Mouse (Mus musculus): ENCODE measurements around the gene Gm4869. TPM values are rescaled to one million over a fixed set of nuclear protein-coding genes. Genes with fewer than 3 reads are reported as not detected.
A peak's percentile ranks its signal among the peaks of the same experiment; 100 is the strongest.
"Not testable (repeated sequence)": the region's sequence is repeated elsewhere in the genome, so short reads cannot be mapped to it uniquely, and the experiment has no call there.

Gene Gm4869
- total and polyA plus RNA-seq, 2 experiments from 2014 or later = not detected

DNA sequence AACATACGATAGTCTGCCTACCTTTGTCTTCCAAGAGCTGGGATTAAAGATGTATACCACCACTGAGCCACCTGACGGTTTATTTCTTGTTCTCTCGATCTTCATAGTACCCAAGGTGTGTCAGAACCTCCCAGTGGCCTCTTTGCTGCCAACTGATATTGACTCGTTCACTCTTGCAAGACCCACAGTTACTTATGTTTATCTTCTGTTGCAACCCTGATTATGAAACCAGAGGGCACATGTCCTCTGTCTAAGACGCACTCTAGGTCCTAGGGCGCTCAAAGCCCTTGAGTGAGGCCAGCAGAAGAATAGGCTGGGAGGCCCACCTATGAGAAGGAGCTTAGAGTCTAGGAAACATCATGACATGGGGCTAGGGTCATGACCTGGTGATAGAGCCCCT is 55.3 kb downstream of the Gm4869 start:
- no peak overlapping the region for H3K9ac ChIP-seq (replicated peaks; ENCODE audit: low read depth, low read length)
- no peak for TF ChIP-seq EP300 (IDR thresholded peaks at IDR 0.05; ENCODE audit: low read depth)
- TF ChIP-seq CTCF (IDR thresholded peaks at IDR 0.05; ENCODE audit: low read depth) = no peak
- H3K9me3 ChIP-seq (replicated peaks; ENCODE audit: control insufficient read depth, low read length) = no peaks in the 10 kb centered on the region
- H3K4me1 ChIP-seq (ENCODE audit: control insufficient read depth, insufficient read depth) = peaks cover 17% of the 10 kb centered on the region
- no peak overlapping the region for H3K27ac ChIP-seq (ENCODE audit: low read depth)
- ATAC-seq (ENCODE audit: insufficient read depth, low read depth) (no peak), DNase-seq (ENCODE audit: low spot score) (no peak)
- no peaks in the 10 kb centered on the region for H3K27me3 ChIP-seq (ENCODE audit: control insufficient read depth, insufficient read depth, low read length)
- WGBS = 84% methylated on average over 6 of the region's 6 CpGs
- no peaks in the 10 kb centered on the region for H3K36me3 ChIP-seq (replicated peaks; ENCODE audit: control insufficient read depth, insufficient read depth, low read length)
- no peak overlapping the region for H3K4me2 ChIP-seq (ENCODE audit: low read depth, low read length)
- H3K4me3 ChIP-seq (ENCODE audit: low read depth, low read length) = no peak overlapping the region

GRCm38 (mm10) chr5:140501982-140502836 is 56.8 kb downstream of the Gm4869 start:
- H3K27me3 ChIP-seq (ENCODE audit: control insufficient read depth, insufficient read depth, low read length) = no peaks in the 10 kb centered on the region
- H3K4me3 ChIP-seq (ENCODE audit: low read depth, low read length) = no peak overlapping the region; the same call in 1 of the 2 replicates
- peak overlapping the region; percentile 28; the same call in 1 of the 2 replicates for H3K4me2 ChIP-seq (ENCODE audit: low read depth, low read length)
- ATAC-seq (ENCODE audit: insufficient read depth, low read depth) (no peak), DNase-seq (ENCODE audit: low spot score) (no peak)
- H3K9me3 ChIP-seq (replicated peaks; ENCODE audit: control insufficient read depth, low read length) = no peaks in the 10 kb centered on the region
- peaks cover 22% of the 10 kb centered on the region for H3K4me1 ChIP-seq (ENCODE audit: control insufficient read depth, insufficient read depth)
- peak overlapping the region; percentile 46 for H3K27ac ChIP-seq (ENCODE audit: low read depth)
- 22% methylated on average over 14 of the region's 14 CpGs for WGBS
- no peak overlapping the region for H3K9ac ChIP-seq (replicated peaks; ENCODE audit: low read depth, low read length)
- no peak for TF ChIP-seq CTCF (IDR thresholded peaks at IDR 0.05; ENCODE audit: low read depth)
- TF ChIP-seq EP300 (IDR thresholded peaks at IDR 0.05; ENCODE audit: low read depth) = no peak
- H3K36me3 ChIP-seq (replicated peaks; ENCODE audit: control insufficient read depth, insufficient read depth, low read length) = no peaks in the 10 kb centered on the region

DNA sequence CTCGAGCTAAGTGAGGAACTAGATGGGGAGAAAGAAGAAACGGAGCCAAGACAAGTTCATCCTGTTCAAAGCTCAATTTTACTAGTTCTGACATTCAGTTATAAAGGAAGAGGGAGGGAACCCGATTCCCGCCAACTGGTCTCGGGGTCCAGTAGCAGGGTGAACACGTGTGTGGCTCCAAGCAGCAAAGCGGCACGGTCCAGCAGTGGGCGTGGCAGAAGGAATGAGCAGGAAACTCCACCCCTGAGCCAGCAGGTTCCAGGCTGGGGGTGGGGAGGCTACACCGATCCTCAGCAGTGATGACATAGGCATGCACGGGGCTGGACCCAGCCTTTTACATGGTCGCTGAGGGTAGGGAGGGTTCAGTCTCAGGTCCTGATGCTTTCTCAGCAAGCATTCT is 57.5 kb downstream of the Gm4869 start:
- not testable (repeated sequence) for H3K4me3 ChIP-seq (ENCODE audit: low read depth, low read length); H3K36me3 ChIP-seq (replicated peaks; ENCODE audit: control insufficient read depth, insufficient read depth, low read length); ATAC-seq (ENCODE audit: insufficient read depth, low read depth); H3K9me3 ChIP-seq (replicated peaks; ENCODE audit: control insufficient read depth, low read length); H3K9ac ChIP-seq (replicated peaks; ENCODE audit: low read depth, low read length); H3K27me3 ChIP-seq (ENCODE audit: control insufficient read depth, insufficient read depth, low read length); DNase-seq (ENCODE audit: low spot score)
- Histone ChIP-seq H3K4me1 (ENCODE audit: control insufficient read depth, insufficient read depth) (peaks cover 22% of the 10 kb centered on the region), H3K27ac (ENCODE audit: low read depth) (0 out of 2 replicates have a peak overlapping the region, but pooled peaks have one; percentile 46), H3K4me2 (ENCODE audit: low read depth, low read length) (peak overlapping the region; percentile 28)
- 1% methylated on average over 12 of the region's 12 CpGs for WGBS

DNA sequence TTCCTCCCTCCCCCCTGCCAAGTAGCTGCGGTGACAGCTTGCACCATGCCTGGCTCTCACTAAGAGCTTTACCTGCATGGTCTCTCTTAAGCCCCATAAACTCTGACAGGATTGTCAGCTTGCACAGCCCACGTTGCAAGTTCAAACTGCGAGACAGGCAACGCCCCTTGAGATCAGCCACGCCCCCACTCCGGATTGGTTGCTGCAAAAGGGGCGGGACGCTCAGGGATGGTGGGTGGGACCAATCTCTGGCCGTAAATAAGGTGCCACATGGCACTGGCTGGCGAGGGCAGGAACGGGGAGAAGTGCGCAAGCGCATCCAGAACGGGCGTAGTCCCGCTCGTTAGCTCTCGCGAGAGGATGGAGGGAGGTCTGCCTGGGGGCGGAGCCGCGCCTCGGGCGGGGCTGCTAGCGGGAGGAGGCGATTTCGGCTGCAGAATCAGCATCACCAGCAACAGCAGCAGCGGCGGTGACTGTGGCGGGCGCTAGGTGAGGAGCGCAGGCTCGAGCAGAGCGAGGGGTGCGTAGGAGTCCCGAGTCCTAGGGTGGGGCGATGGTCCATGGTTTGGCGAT is 59.8 kb downstream of the Gm4869 start, which contains the start of gene Chst12:
Gene Chst12 (plus strand): TSS at position 343 of the 573 bp plus-strand sequence.
- Histone ChIP-seq H3K9me3 (replicated peaks; ENCODE audit: control insufficient read depth, low read length) (no peaks in the 10 kb centered on the region), H3K4me2 (ENCODE audit: low read depth, low read length) (peak within 1 kb of the TSS; percentile 81), H3K27ac (ENCODE audit: low read depth) (peak within 1 kb of the TSS; percentile 64), H3K36me3 (replicated peaks; ENCODE audit: control insufficient read depth, insufficient read depth, low read length) (no peaks in the 10 kb centered on the region), H3K4me1 (ENCODE audit: control insufficient read depth, insufficient read depth) (peaks cover 22% of the 10 kb centered on the region), H3K27me3 (ENCODE audit: control insufficient read depth, insufficient read depth, low read length) (no peaks in the 10 kb centered on the region), H3K9ac (replicated peaks; ENCODE audit: low read depth, low read length) (peak within 1 kb of the TSS; percentile 55), H3K4me3 (ENCODE audit: low read depth, low read length) (peak within 1 kb of the TSS; percentile 63)
- 1% methylated on average over 37 of the region's 38 CpGs for WGBS
- DNase-seq (ENCODE audit: low spot score) (peak; percentile 97), ATAC-seq (ENCODE audit: insufficient read depth, low read depth) (peak; percentile 97)
- TF ChIP-seq CTCF (IDR thresholded peaks at IDR 0.05; ENCODE audit: low read depth) (0 out of 2 replicates have a peak, but pooled peaks have one; percentile 4), EP300 (IDR thresholded peaks at IDR 0.05; ENCODE audit: low read depth) (no peak)

GRCm38 (mm10) chr5:140506096-140506794 is 60.8 kb downstream of the Gm4869 start:
- no peak for ATAC-seq (ENCODE audit: insufficient read depth, low read depth)
- Histone ChIP-seq H3K27ac (ENCODE audit: low read depth) (peak overlapping the region; percentile 64), H3K4me1 (ENCODE audit: control insufficient read depth, insufficient read depth) (peaks cover 22% of the 10 kb centered on the region)

More at GRCm38 (mm10) chr5:140506096-140506794, 60.8 kb downstream of the Gm4869 start:
- peak overlapping the region; percentile 63 for H3K4me3 ChIP-seq (ENCODE audit: low read depth, low read length)
- peak overlapping the region; percentile 55 for H3K9ac ChIP-seq (replicated peaks; ENCODE audit: low read depth, low read length)
- H3K4me2 ChIP-seq (ENCODE audit: low read depth, low read length) = peak overlapping the region; percentile 81
- H3K9me3 ChIP-seq (replicated peaks; ENCODE audit: control insufficient read depth, low read length) = no peaks in the 10 kb centered on the region
- no peaks in the 10 kb centered on the region for H3K27me3 ChIP-seq (ENCODE audit: control insufficient read depth, insufficient read depth, low read length)
- TF ChIP-seq CTCF (IDR thresholded peaks at IDR 0.05; ENCODE audit: low read depth) = no peak
- no peak for TF ChIP-seq EP300 (IDR thresholded peaks at IDR 0.05; ENCODE audit: low read depth)
- no peak for DNase-seq (ENCODE audit: low spot score)
- WGBS = 40% methylated on average over 22 of the region's 22 CpGs
- H3K36me3 ChIP-seq (replicated peaks; ENCODE audit: control insufficient read depth, insufficient read depth, low read length) = no peaks in the 10 kb centered on the region
